Mouse (Mus musculus): ENCODE data around the gene Gga1. TPM values are rescaled to one million over a fixed set of nuclear protein-coding genes. Genes with fewer than 3 reads are reported as not detected.
A peak's percentile ranks its signal among the peaks of the same experiment; 100 is the strongest.

Gga1 gene
- polyA plus RNA-seq, 1 experiment from 2014 or later = 14.8 TPM

- peaks cover 4% of the 10 kb centered on the region; the same call in 1 of the 2 replicates for H3K27me3 ChIP-seq (ENCODE audit: insufficient read depth, low read length)
- no peaks in the 10 kb centered on the region for H3K9me3 ChIP-seq (ENCODE audit: low read length)
- 79% methylated on average over 12 of the region's 12 CpGs for WGBS (ENCODE audit: insufficient replicate concordance)
- ATAC-seq = no peak
- H3K36me3 ChIP-seq (replicated peaks; ENCODE audit: insufficient read depth, low read length) = peaks cover 16% of the 10 kb centered on the region
- DNase-seq = no peak
- no peak overlapping the region for H3K4me3 ChIP-seq (ENCODE audit: low read depth, low read length)
- no peak overlapping the region for H3K27ac ChIP-seq (ENCODE audit: low read depth)
- peaks cover 32% of the 10 kb centered on the region for H3K4me1 ChIP-seq (ENCODE audit: insufficient read depth)
- no peak overlapping the region for H3K9ac ChIP-seq (replicated peaks)
- no peak overlapping the region for H3K4me2 ChIP-seq (ENCODE audit: low read depth, low read length)
- TF ChIP-seq CTCF (IDR thresholded peaks at IDR 0.05; ENCODE audit: low read depth) = no peak
- no peak for TF ChIP-seq EP300 (IDR thresholded peaks at IDR 0.05; ENCODE audit: low read depth)
Measured at GRCm38 (mm10) chr15:78849485-78849884, 27.5 kb upstream of the Gga1 start.

- ATAC-seq (no peak), DNase-seq (no peak)
- 53% methylated on average over 14 of the region's 15 CpGs for WGBS (ENCODE audit: insufficient replicate concordance)
- no peaks in the 10 kb centered on the region for H3K27me3 ChIP-seq (ENCODE audit: insufficient read depth, low read length)
- H3K9me3 ChIP-seq (ENCODE audit: low read length) = no peaks in the 10 kb centered on the region
- no peak for TF ChIP-seq EP300 (IDR thresholded peaks at IDR 0.05; ENCODE audit: low read depth)
- TF ChIP-seq CTCF (IDR thresholded peaks at IDR 0.05; ENCODE audit: low read depth) = no peak
- peaks cover 30% of the 10 kb centered on the region for H3K4me1 ChIP-seq (ENCODE audit: insufficient read depth)
- H3K9ac ChIP-seq (replicated peaks) = no peak overlapping the region
- no peak overlapping the region; the same call in 1 of the 2 replicates for H3K27ac ChIP-seq (ENCODE audit: low read depth)
- no peak overlapping the region for H3K4me2 ChIP-seq (ENCODE audit: low read depth, low read length)
- peaks cover 16% of the 10 kb centered on the region for H3K36me3 ChIP-seq (replicated peaks; ENCODE audit: insufficient read depth, low read length)
- H3K4me3 ChIP-seq (ENCODE audit: low read depth, low read length) = no peak overlapping the region
Measured at GRCm38 (mm10) chr15:78850059-78850824, 26.7 kb upstream of the Gga1 start.

- Histone ChIP-seq H3K4me1 (ENCODE audit: insufficient read depth) (peaks cover 28% of the 10 kb centered on the region), H3K27me3 (ENCODE audit: insufficient read depth, low read length) (no peaks in the 10 kb centered on the region), H3K4me3 (ENCODE audit: low read depth, low read length) (no peak overlapping the region), H3K27ac (ENCODE audit: low read depth) (peak overlapping the region; percentile 12; the same call in 1 of the 2 replicates), H3K9me3 (ENCODE audit: low read length) (no peaks in the 10 kb centered on the region), H3K9ac (replicated peaks) (no peak overlapping the region), H3K4me2 (ENCODE audit: low read depth, low read length) (no peak overlapping the region), H3K36me3 (replicated peaks; ENCODE audit: insufficient read depth, low read length) (peaks cover 16% of the 10 kb centered on the region)
- TF ChIP-seq CTCF (IDR thresholded peaks at IDR 0.05; ENCODE audit: low read depth) (no peak), EP300 (IDR thresholded peaks at IDR 0.05; ENCODE audit: low read depth) (no peak)
- 37% methylated on average over 6 of the region's 6 CpGs for WGBS (ENCODE audit: insufficient replicate concordance)
- no peak for DNase-seq
- ATAC-seq = no peak
Measured at GRCm38 (mm10) chr15:78850944-78851343, 26.0 kb upstream of the Gga1 start.

- ATAC-seq (peak; percentile 83), DNase-seq (peak; percentile 96)
Measured at GRCm38 (mm10) chr15:78851505-78852153, 25.4 kb upstream of the Gga1 start.

GRCm38 (mm10) chr15:78855303-78855965, 21.6 kb upstream of the Gga1 start, which contains the start of gene Lgals2:
Gene Lgals2 (minus strand): TSS chr15:78855529.
- no peak for DNase-seq
- 24% methylated on average over 8 of the region's 8 CpGs for WGBS (ENCODE audit: insufficient replicate concordance)

More at GRCm38 (mm10) chr15:78851505-78852153, 25.4 kb upstream of the Gga1 start:
- Histone ChIP-seq H3K27ac (ENCODE audit: low read depth) (peak overlapping the region; percentile 12; the same call in 1 of the 2 replicates), H3K4me2 (ENCODE audit: low read depth, low read length) (peak overlapping the region; percentile 7; the same call in 1 of the 2 replicates), H3K9ac (replicated peaks) (no peak overlapping the region), H3K4me1 (ENCODE audit: insufficient read depth) (peaks cover 22% of the 10 kb centered on the region), H3K27me3 (ENCODE audit: insufficient read depth, low read length) (no peaks in the 10 kb centered on the region), H3K9me3 (ENCODE audit: low read length) (no peaks in the 10 kb centered on the region), H3K4me3 (ENCODE audit: low read depth, low read length) (no peak overlapping the region), H3K36me3 (replicated peaks; ENCODE audit: insufficient read depth, low read length) (peaks cover 16% of the 10 kb centered on the region)
- TF ChIP-seq EP300 (IDR thresholded peaks at IDR 0.05; ENCODE audit: low read depth) = no peak
- peak; percentile 97 for TF ChIP-seq CTCF (IDR thresholded peaks at IDR 0.05; ENCODE audit: low read depth)
- 8% methylated on average over 13 of the region's 13 CpGs for WGBS (ENCODE audit: insufficient replicate concordance)

GRCm38 (mm10) chr15:78857009-78857408, 20.0 kb upstream of the Gga1 start:
- 69% methylated on average over 7 of the region's 7 CpGs for WGBS (ENCODE audit: insufficient replicate concordance)
- Histone ChIP-seq H3K27me3 (ENCODE audit: insufficient read depth, low read length) (no peaks in the 10 kb centered on the region), H3K4me2 (ENCODE audit: low read depth, low read length) (no peak overlapping the region), H3K9me3 (ENCODE audit: low read length) (no peaks in the 10 kb centered on the region), H3K27ac (ENCODE audit: low read depth) (no peak overlapping the region), H3K9ac (replicated peaks) (no peak overlapping the region), H3K36me3 (replicated peaks; ENCODE audit: insufficient read depth, low read length) (no peaks in the 10 kb centered on the region), H3K4me1 (ENCODE audit: insufficient read depth) (peaks cover 15% of the 10 kb centered on the region), H3K4me3 (ENCODE audit: low read depth, low read length) (no peak overlapping the region)
- DNase-seq = no peak
- TF ChIP-seq EP300 (IDR thresholded peaks at IDR 0.05; ENCODE audit: low read depth) (no peak), CTCF (IDR thresholded peaks at IDR 0.05; ENCODE audit: low read depth) (no peak)
- no peak for ATAC-seq

More at GRCm38 (mm10) chr15:78855303-78855965, 21.6 kb upstream of the Gga1 start, which contains the start of gene Lgals2:
- ATAC-seq = peak; percentile 31
- Histone ChIP-seq H3K27ac (ENCODE audit: low read depth) (no peak within 1 kb of the TSS), H3K9me3 (ENCODE audit: low read length) (no peaks in the 10 kb centered on the region), H3K4me2 (ENCODE audit: low read depth, low read length) (no peak within 1 kb of the TSS), H3K27me3 (ENCODE audit: insufficient read depth, low read length) (no peaks in the 10 kb centered on the region), H3K4me1 (ENCODE audit: insufficient read depth) (peaks cover 28% of the 10 kb centered on the region), H3K4me3 (ENCODE audit: low read depth, low read length) (no peak within 1 kb of the TSS), H3K9ac (replicated peaks) (no peak within 1 kb of the TSS), H3K36me3 (replicated peaks; ENCODE audit: insufficient read depth, low read length) (no peaks in the 10 kb centered on the region)
- no peak for TF ChIP-seq EP300 (IDR thresholded peaks at IDR 0.05; ENCODE audit: low read depth)
- TF ChIP-seq CTCF (IDR thresholded peaks at IDR 0.05; ENCODE audit: low read depth) = no peak
